Mouse (Mus musculus): ENCODE measurements around the gene Magi1.

DNA sequence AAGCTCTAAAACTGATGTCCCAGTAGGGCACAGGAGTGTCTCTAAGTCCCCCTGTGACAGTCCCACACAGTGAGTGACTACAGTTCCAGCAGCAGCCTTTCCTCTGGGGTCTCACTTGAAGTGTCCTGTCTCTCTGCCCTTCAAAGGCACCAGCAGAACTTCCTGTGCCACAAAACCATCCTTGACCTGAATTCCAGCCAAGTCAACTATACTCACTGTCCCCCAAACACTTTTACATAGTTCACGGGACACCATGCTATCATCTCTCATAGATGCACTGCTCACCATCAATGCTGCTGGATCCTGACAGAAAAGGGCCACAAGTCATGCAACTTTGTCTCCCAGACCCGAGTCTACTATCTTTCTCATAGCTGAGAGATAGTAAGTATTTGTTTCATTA lies 378.7 kb downstream of the Magi1 start:
- no peak for TF ChIP-seq TCF12 (IDR thresholded peaks at IDR 0.05; ENCODE audit: insufficient read depth, poor library complexity, severe bottlenecking)
- no peak for TF ChIP-seq POLR2A (IDR thresholded peaks at IDR 0.05; ENCODE audit: insufficient read length, low read depth)
- no peak for TF ChIP-seq POLR2AphosphoS2 (IDR thresholded peaks at IDR 0.05; ENCODE audit: insufficient read length, low read depth)
- no peak for TF ChIP-seq USF1 (IDR thresholded peaks at IDR 0.05; ENCODE audit: low read depth)
- no peak for TF ChIP-seq MAX (IDR thresholded peaks at IDR 0.05; ENCODE audit: low read depth)

All from myocyte (in vitro differentiated cells).